Comparison of ENCODE assay signal across 19 mouse cellular contexts in genomic region chr6:55232101-55232500, GRCm38 (mm10). TPM values are rescaled to one million over a fixed set of nuclear protein-coding genes. Genes with fewer than 3 reads are reported as not detected.
A peak's percentile ranks its signal among the peaks of the same experiment; 100 is the strongest.
DNase-seq lines count a peak whose midpoint lies in the region; ATAC-seq lines count a peak whose summit lies in the region.
"Had no signal": no experiment of that assay in that cellular context is flagged by ENCODE, and none has a peak within 500 bp of the region (broad histone marks: within the 10 kb centered on the region; RNA-seq: fewer than 3 reads in every experiment).

No protein-coding gene starts in this region.

- peaks cover 4% of the 10 kb centered on the region for H3K27me3 ChIP-seq in heart, embryonic 11.5 days (ENCODE audit: control insufficient read depth, insufficient read depth, low read length)
- H3K27me3 ChIP-seq: embryonic facial prominence, embryonic 13.5 days; embryonic facial prominence, embryonic 15.5 days; forebrain, embryonic 12.5 days; Patski had no signal

- 0 out of 2 replicates have a peak, but pooled peaks have one; percentile 35 for ATAC-seq in heart, embryonic 11.5 days (replicated peaks; ENCODE audit: insufficient number of reproducible peaks, low FRiP score, low TSS enrichment)
- ATAC-seq: activated CD4-positive, CD25-positive, alpha-beta regulatory T cell, adult 4 months; CD4-positive, CD25-positive, alpha-beta regulatory T cell, adult 4 months had no signal

- H3K27ac ChIP-seq in heart, embryonic 11.5 days (ENCODE audit: low read depth, low read length), result no peak overlapping the region
- H3K27ac ChIP-seq: embryonic facial prominence, embryonic 13.5 days; forebrain, embryonic 10.5 days; forebrain, embryonic 12.5 days had no signal

- no peak overlapping the region for H3K4me2 ChIP-seq in heart, embryonic 11.5 days
- H3K4me2 ChIP-seq: embryonic facial prominence, embryonic 13.5 days; embryonic facial prominence, embryonic 15.5 days; forebrain, embryonic 12.5 days had no signal

- peak; percentile 3 for DNase-seq in gastrocnemius, postnatal 25 days
- no peak for DNase-seq in gastrocnemius, postnatal 14 days
- no peak for DNase-seq in heart, adult 9 months (ENCODE audit: low spot score in 2 of 2)
- DNase-seq in naive thymus-derived CD4-positive, alpha-beta T cell, adult 2 months (ENCODE audit: low read depth), result peak; percentile 3
- DNase-seq: adrenal gland, adult 8-10 months had no signal

- 82% methylated on average over 7 of the region's 7 CpGs for WGBS in heart, embryonic 11.5 days (ENCODE audit: insufficient replicate concordance)

- 0 out of 2 replicates have a peak, but pooled peaks cover 2% of the 10 kb centered on the region for H3K4me1 ChIP-seq in heart, embryonic 11.5 days (ENCODE audit: control insufficient read depth, insufficient read depth, low read length)
- H3K4me1 ChIP-seq: forebrain, embryonic 10.5 days; forebrain, embryonic 12.5 days had no signal

- no peak overlapping the region for H3K9ac ChIP-seq in heart, embryonic 11.5 days (ENCODE audit: low read depth, low read length)
- H3K9ac ChIP-seq: embryonic facial prominence, embryonic 13.5 days; embryonic facial prominence, embryonic 15.5 days; forebrain, embryonic 12.5 days had no signal

- intact Hi-C loops in gastrocnemius, postnatal 14 days (cut with DNase I; ENCODE audit: low total_unique reads), result loop anchor here (2.0 to 5.0 kb wide), 2 partner anchors 153 to 275 kb away; no protein-coding TSS in a partner anchor

- no peaks in the 10 kb centered on the region for H3K36me3 ChIP-seq in heart, embryonic 11.5 days (ENCODE audit: control insufficient read depth, insufficient read depth, low read length)
- H3K36me3 ChIP-seq: G1E had no signal

- no peaks in the 10 kb centered on the region for H3K9me3 ChIP-seq in heart, embryonic 11.5 days (replicated peaks; ENCODE audit: control insufficient read depth, low read length)
- H3K9me3 ChIP-seq: embryonic facial prominence, embryonic 13.5 days; embryonic facial prominence, embryonic 15.5 days; forebrain, embryonic 10.5 days; forebrain, embryonic 12.5 days; G1E had no signal

- no peak overlapping the region for H3K4me3 ChIP-seq in heart, embryonic 11.5 days (ENCODE audit: low read depth, low read length)
- H3K4me3 ChIP-seq: embryonic facial prominence, embryonic 13.5 days; embryonic facial prominence, embryonic 15.5 days; erythroblast, embryonic 14.5 days; forebrain, embryonic 10.5 days; forebrain, embryonic 12.5 days had no signal

RNA-seq across cellular contexts. Expression of gene Mindy4, which starts 28.9 kb away (rescaled TPM):
- 1 to 10 TPM; 1.8 to 2.3 TPM for total RNA-seq in gastrocnemius, postnatal 25 days (2021)
- total RNA-seq in gastrocnemius, postnatal 14 days (2021), result 1 to 10 TPM; 2.6 to 3.7 TPM
- polyA plus RNA-seq in heart, embryonic 11.5 days (2014; fragmentation: Nextera tagmentation; extraction: Ambion mirVana), result 8.0 and 9.2 TPM in 2 replicates
- total RNA-seq: CH12.LX had no signal
- polyA plus RNA-seq: G1E had no signal

RNA-seq across cellular contexts. Expression of gene Inmt, which starts 57.3 kb away (rescaled TPM):
- total RNA-seq in gastrocnemius, postnatal 25 days (2021), result 1 to 10 TPM; 4.3 to 5.7 TPM
- total RNA-seq in gastrocnemius, postnatal 14 days (2021), result 1 to 10 TPM in 1 of 2 experiments, under 1 TPM in 1; 0.72 to 1.4 TPM
- polyA plus RNA-seq in heart, embryonic 11.5 days (2014; fragmentation: Nextera tagmentation; extraction: Ambion mirVana), result not detected in 2 replicates
- total RNA-seq: CH12.LX; common myeloid progenitor, adult 5-6 weeks; G1E had no signal
- polyA plus RNA-seq: activated CD4-positive, CD25-positive, alpha-beta regulatory T cell, adult 4 months; CD4-positive, CD25-positive, alpha-beta regulatory T cell, adult 4 months; erythroblast, embryonic 14.5 days; forebrain, embryonic 14.5 days; forebrain, embryonic 16.5 days; G1E had no signal

Comparison
In these comparisons a context has a peak if more than half of its experiments do, and no peak if none do; other contexts are left out.
1. DNase-seq: peak in gastrocnemius, postnatal 25 days (single experiment) and naive thymus-derived CD4-positive, alpha-beta T cell, adult 2 months (single experiment); none in gastrocnemius, postnatal 14 days (single experiment) and heart, adult 9 months (0 of 2).